In genomic region chr7:90457517-90457916, GRCm38 (mm10) we compare ENCODE assay signal across 8 mouse cellular contexts. TPM values are rescaled to one million over a fixed set of nuclear protein-coding genes. Genes with fewer than 3 reads are reported as not detected.
DNase-seq lines count a peak whose midpoint lies in the region; ATAC-seq and TF ChIP-seq lines count a peak whose summit lies in the region.

No protein-coding gene starts in this region.

- no peaks in the 10 kb centered on the region for H3K9me3 ChIP-seq in neural tube, embryonic 11.5 days (ENCODE audit: control insufficient read depth, low read length)
- no peaks in the 10 kb centered on the region for H3K9me3 ChIP-seq in hindbrain, embryonic 10.5 days
- no peaks in the 10 kb centered on the region for H3K9me3 ChIP-seq in liver, postnatal 0 days (ENCODE audit: low read length)

- H3K36me3 ChIP-seq in neural tube, embryonic 11.5 days (ENCODE audit: control insufficient read depth, insufficient read depth, low read length), result no peaks in the 10 kb centered on the region
- H3K36me3 ChIP-seq in hindbrain, embryonic 10.5 days, result peaks cover 22% of the 10 kb centered on the region
- H3K36me3 ChIP-seq in liver, postnatal 0 days (replicated peaks; ENCODE audit: insufficient read depth, low read length), result peaks cover 17% of the 10 kb centered on the region

- H3K27ac ChIP-seq in neural tube, embryonic 11.5 days (ENCODE audit: low read depth, low read length), result peak overlapping the region; percentile 82
- peak overlapping the region; percentile 92 for H3K27ac ChIP-seq in hindbrain, embryonic 10.5 days
- peak overlapping the region; percentile 86 for H3K27ac ChIP-seq in liver, postnatal 0 days (ENCODE audit: low read depth)

- H3K4me3 ChIP-seq in neural tube, embryonic 11.5 days (ENCODE audit: low read depth, low read length), result peak overlapping the region; percentile 70
- peak overlapping the region; percentile 77 for H3K4me3 ChIP-seq in hindbrain, embryonic 10.5 days
- H3K4me3 ChIP-seq in liver, postnatal 0 days (ENCODE audit: low read depth, low read length), result peak overlapping the region; percentile 73

- no peaks in the 10 kb centered on the region for H3K27me3 ChIP-seq in neural tube, embryonic 11.5 days (ENCODE audit: control insufficient read depth, insufficient read depth, low read length)
- H3K27me3 ChIP-seq in hindbrain, embryonic 10.5 days (ENCODE audit: insufficient read depth, poor library complexity, severe bottlenecking), result no peaks in the 10 kb centered on the region
- no peaks in the 10 kb centered on the region for H3K27me3 ChIP-seq in liver, postnatal 0 days (ENCODE audit: insufficient read depth, low read length)

- peaks cover 9% of the 10 kb centered on the region for H3K4me1 ChIP-seq in neural tube, embryonic 11.5 days (ENCODE audit: control insufficient read depth, insufficient read depth, low read length)
- H3K4me1 ChIP-seq in hindbrain, embryonic 10.5 days (replicated peaks), result peaks cover 23% of the 10 kb centered on the region
- H3K4me1 ChIP-seq in liver, postnatal 0 days (ENCODE audit: insufficient read depth), result peaks cover 15% of the 10 kb centered on the region

- peak; percentile 27 for TF ChIP-seq CTCF in liver, postnatal 0 days (IDR thresholded peaks at IDR 0.05; ENCODE audit: low read depth)

- H3K4me2 ChIP-seq in neural tube, embryonic 11.5 days (ENCODE audit: low read depth), result peak overlapping the region; percentile 65
- H3K4me2 ChIP-seq in liver, postnatal 0 days (ENCODE audit: low read depth, low read length), result peak overlapping the region; percentile 90

- peak; percentile 73 for ATAC-seq in neural tube, embryonic 11.5 days (ENCODE audit: insufficient read depth, low FRiP score, low TSS enrichment)
- peak; percentile 39 for ATAC-seq in liver, postnatal 0 days

- 28% methylated on average over 10 of the region's 10 CpGs for WGBS in neural tube, embryonic 11.5 days
- 22% methylated on average over 10 of the region's 10 CpGs for WGBS in hindbrain, embryonic 10.5 days
- 4% methylated on average over 10 of the region's 10 CpGs for WGBS in liver, postnatal 0 days (ENCODE audit: insufficient replicate concordance)

- peak overlapping the region; percentile 78 for H3K9ac ChIP-seq in neural tube, embryonic 11.5 days (ENCODE audit: low read length)
- peak overlapping the region; percentile 74 for H3K9ac ChIP-seq in liver, postnatal 0 days (replicated peaks)

- peak; percentile 35 for DNase-seq in neural tube, embryonic 11.5 days (ENCODE audit: low spot score)
- no peak for DNase-seq in neural tube, embryonic 10.5 days (ENCODE audit: extremely low spot score, low spot score)
- peak; percentile 68 for DNase-seq in embryo, embryonic 10.5 days (ENCODE audit: low spot score)
- DNase-seq in hindbrain, embryonic 10.5 days (ENCODE audit: low spot score), result no peak
- no peak for DNase-seq in liver, postnatal 0 days
- DNase-seq in yolk sac, embryonic 10.5 days (ENCODE audit: low spot score), result peak; percentile 32
- no peak for DNase-seq in layer of hippocampus, adult 9-10 months (ENCODE audit: low spot score)
- DNase-seq in layer of hippocampus, postnatal 36 days, result no peak

- no peak for TF ChIP-seq EP300 in liver, postnatal 0 days (IDR thresholded peaks at IDR 0.05; ENCODE audit: low read depth)

RNA-seq across cellular contexts. Expression of gene Tmem126a, which starts 0.5 kb away (rescaled TPM):
- polyA plus RNA-seq in neural tube, embryonic 11.5 days (2014; fragmentation: Nextera tagmentation; extraction: Ambion mirVana), result 111 and 118 TPM in 2 replicates
- 127 and 132 TPM in 2 replicates for polyA plus RNA-seq in hindbrain, embryonic 10.5 days (2016; fragmentation: Nextera tagmentation; extraction: Ambion mirVana)
- polyA plus RNA-seq in liver, postnatal 0 days (2015; fragmentation: Nextera tagmentation; extraction: Ambion mirVana), result 59.9 and 67.3 TPM in 2 replicates
- total RNA-seq in layer of hippocampus, postnatal 36 days (2021), result 10 to 100 TPM; 37.7 to 43.9 TPM

RNA-seq across cellular contexts. Expression of gene Crebzf, which starts 15.0 kb away (rescaled TPM):
- 40.8 and 45.1 TPM in 2 replicates for polyA plus RNA-seq in neural tube, embryonic 11.5 days (2014; fragmentation: Nextera tagmentation; extraction: Ambion mirVana)
- 23.6 and 28.7 TPM in 2 replicates for polyA plus RNA-seq in hindbrain, embryonic 10.5 days (2016; fragmentation: Nextera tagmentation; extraction: Ambion mirVana)
- polyA plus RNA-seq in liver, postnatal 0 days (2015; fragmentation: Nextera tagmentation; extraction: Ambion mirVana), result 11.1 and 11.5 TPM in 2 replicates
- 10 to 100 TPM; 89.8 to 90.9 TPM for total RNA-seq in layer of hippocampus, postnatal 36 days (2021)

RNA-seq across cellular contexts. Expression of gene Tmem126b, which starts 18.3 kb away (rescaled TPM):
- polyA plus RNA-seq in neural tube, embryonic 11.5 days (2014; fragmentation: Nextera tagmentation; extraction: Ambion mirVana), result 41.8 and 43.3 TPM in 2 replicates
- 38.3 and 39.0 TPM in 2 replicates for polyA plus RNA-seq in hindbrain, embryonic 10.5 days (2016; fragmentation: Nextera tagmentation; extraction: Ambion mirVana)
- 11.2 and 11.3 TPM in 2 replicates for polyA plus RNA-seq in liver, postnatal 0 days (2015; fragmentation: Nextera tagmentation; extraction: Ambion mirVana)
- 10 to 100 TPM; 26.2 to 27.8 TPM for total RNA-seq in layer of hippocampus, postnatal 36 days (2021)

RNA-seq across cellular contexts. Expression of gene Dlg2, which starts 19.0 kb away (rescaled TPM):
- polyA plus RNA-seq in neural tube, embryonic 11.5 days (2014; fragmentation: Nextera tagmentation; extraction: Ambion mirVana), result 5.1 and 6.2 TPM in 2 replicates
- 1.00 and 2.2 TPM in 2 replicates for polyA plus RNA-seq in hindbrain, embryonic 10.5 days (2016; fragmentation: Nextera tagmentation; extraction: Ambion mirVana)
- polyA plus RNA-seq in liver, postnatal 0 days (2015; fragmentation: Nextera tagmentation; extraction: Ambion mirVana), result 0.41 and 0.47 TPM in 2 replicates
- total RNA-seq in layer of hippocampus, postnatal 36 days (2021), result 100 to 1,000 TPM; 266 to 283 TPM

RNA-seq across cellular contexts. Expression of gene Ccdc89, which starts 31.1 kb away (rescaled TPM):
- polyA plus RNA-seq in neural tube, embryonic 11.5 days (2014; fragmentation: Nextera tagmentation; extraction: Ambion mirVana), result 2.4 and 3.0 TPM in 2 replicates
- 2.3 and 2.6 TPM in 2 replicates for polyA plus RNA-seq in hindbrain, embryonic 10.5 days (2016; fragmentation: Nextera tagmentation; extraction: Ambion mirVana)
- polyA plus RNA-seq in liver, postnatal 0 days (2015; fragmentation: Nextera tagmentation; extraction: Ambion mirVana), result 0.09 and 0.19 TPM in 2 replicates
- under 1 TPM; 0.47 to 0.58 TPM for total RNA-seq in layer of hippocampus, postnatal 36 days (2021)

Comparison
In these comparisons a context has a peak if more than half of its experiments do, and no peak if none do; other contexts are left out.
1. DNase-seq: peak in neural tube, embryonic 11.5 days (single experiment), embryo, embryonic 10.5 days (single experiment) and yolk sac, embryonic 10.5 days (single experiment); none in neural tube, embryonic 10.5 days (single experiment), hindbrain, embryonic 10.5 days (single experiment), liver, postnatal 0 days (single experiment), layer of hippocampus, adult 9-10 months (single experiment) and layer of hippocampus, postnatal 36 days (0 of 2).
2. Peak in every context shown above with its lines, with median percentiles within 50 percentile points of each other: H3K27ac ChIP-seq and H3K4me3 ChIP-seq.